In the genomic region with DNA sequence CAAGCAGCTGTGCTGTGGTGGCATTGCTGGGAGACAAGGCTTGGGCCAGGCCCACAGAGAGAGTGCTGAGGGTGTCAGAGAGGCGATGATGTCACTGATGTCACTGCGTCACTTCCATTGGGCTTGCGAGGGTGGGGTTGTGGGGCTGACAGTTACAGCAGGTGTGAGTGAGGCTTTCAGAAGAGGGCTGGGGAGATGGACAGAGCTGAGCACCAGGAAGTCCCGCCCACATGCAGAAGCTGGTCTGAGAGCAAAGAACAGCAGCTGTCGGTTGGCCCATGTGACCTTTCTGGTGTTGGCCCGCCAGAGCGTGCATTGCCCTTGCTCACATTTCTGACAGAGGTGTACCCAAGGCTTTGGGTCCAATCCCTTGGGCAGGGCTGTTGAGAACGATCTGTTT, we compare ENCODE assay signal across 11 mouse cellular contexts. TPM values are rescaled to one million over a fixed set of nuclear protein-coding genes. Genes with fewer than 3 reads are reported as not detected.
DNase-seq lines count a peak whose midpoint lies in the region; ATAC-seq and TF ChIP-seq lines count a peak whose summit lies in the region.
"Had no signal": no experiment of that assay in that cellular context is flagged by ENCODE, and none has a peak within 500 bp of the region (broad histone marks: within the 10 kb centered on the region; RNA-seq: fewer than 3 reads in every experiment).

No protein-coding gene starts in this region.

- H3K27ac ChIP-seq in forebrain, embryonic 11.5 days (ENCODE audit: low read depth, low read length) = no peak overlapping the region
- no peak overlapping the region for H3K27ac ChIP-seq in forebrain, embryonic 16.5 days (ENCODE audit: low read length)
- peak overlapping the region; percentile 39; the same call in 1 of the 2 replicates for H3K27ac ChIP-seq in liver, postnatal 0 days (ENCODE audit: low read depth)

- TF ChIP-seq EP300 in liver, postnatal 0 days (IDR thresholded peaks at IDR 0.05; ENCODE audit: low read depth) = no peak

- ATAC-seq in forebrain, embryonic 11.5 days (replicated peaks; ENCODE audit: low FRiP score) = peak; percentile 44
- ATAC-seq in forebrain, embryonic 16.5 days = no peak
- ATAC-seq in liver, postnatal 0 days = peak; percentile 18

- no peaks in the 10 kb centered on the region for H3K27me3 ChIP-seq in forebrain, embryonic 11.5 days (ENCODE audit: control insufficient read depth, insufficient read depth, low read length)
- H3K27me3 ChIP-seq in forebrain, embryonic 16.5 days (replicated peaks; ENCODE audit: control insufficient read depth, insufficient read depth, low read length) = no peaks in the 10 kb centered on the region
- H3K27me3 ChIP-seq in liver, postnatal 0 days (ENCODE audit: insufficient read depth, low read length) = no peaks in the 10 kb centered on the region

- no peak for TF ChIP-seq CTCF in liver, postnatal 0 days (IDR thresholded peaks at IDR 0.05; ENCODE audit: low read depth)

- no peak overlapping the region for H3K4me3 ChIP-seq in forebrain, embryonic 11.5 days (ENCODE audit: low read depth, low read length)
- H3K4me3 ChIP-seq in forebrain, embryonic 16.5 days (replicated peaks; ENCODE audit: low read length) = no peak overlapping the region
- H3K4me3 ChIP-seq in liver, postnatal 0 days (ENCODE audit: low read depth, low read length) = no peak overlapping the region

- no peaks in the 10 kb centered on the region for H3K9me3 ChIP-seq in forebrain, embryonic 11.5 days (ENCODE audit: control insufficient read depth, low read length)
- no peaks in the 10 kb centered on the region for H3K9me3 ChIP-seq in forebrain, embryonic 16.5 days (ENCODE audit: control insufficient read depth, low read length)
- H3K9me3 ChIP-seq in liver, postnatal 0 days (ENCODE audit: low read length) = no peaks in the 10 kb centered on the region

- no peak overlapping the region for H3K9ac ChIP-seq in forebrain, embryonic 11.5 days (ENCODE audit: low read length)
- no peak overlapping the region for H3K9ac ChIP-seq in forebrain, embryonic 16.5 days (replicated peaks; ENCODE audit: low read depth, low read length)
- H3K9ac ChIP-seq in liver, postnatal 0 days (replicated peaks) = no peak overlapping the region

- 78% methylated on average over 8 of the region's 8 CpGs for WGBS in forebrain, embryonic 11.5 days
- WGBS in forebrain, embryonic 16.5 days = 81% methylated on average over 8 of the region's 8 CpGs
- 54% methylated on average over 8 of the region's 8 CpGs for WGBS in liver, postnatal 0 days (ENCODE audit: insufficient replicate concordance)

- DNase-seq in forebrain, embryonic 11.5 days (ENCODE audit: low spot score) = no peak
- DNase-seq in retina, postnatal 1 day = peak; percentile 23
- no peak for DNase-seq in retina, embryonic 14.5 days (ENCODE audit: low spot score)
- peak; percentile 46 for DNase-seq in liver, postnatal 0 days
- peak; percentile 27 for DNase-seq in yolk sac, embryonic 10.5 days (ENCODE audit: low spot score)
- DNase-seq in urinary bladder, adult 18-20 months (ENCODE audit: low spot score in 2 of 2) = no peak
- DNase-seq in layer of hippocampus, adult 11-12 months (ENCODE audit: low spot score) = no peak
- DNase-seq: B cell, adult 2 months; cerebellum, adult 2 months; right cerebral cortex, postnatal 4 days had no signal

- no peak overlapping the region for H3K4me2 ChIP-seq in forebrain, embryonic 11.5 days (ENCODE audit: low read depth, low read length, severe bottlenecking)
- H3K4me2 ChIP-seq in forebrain, embryonic 16.5 days (ENCODE audit: low read length) = no peak overlapping the region
- 0 out of 2 replicates have a peak overlapping the region, but pooled peaks have one; percentile 22 for H3K4me2 ChIP-seq in liver, postnatal 0 days (ENCODE audit: low read depth, low read length)

- H3K4me1 ChIP-seq in forebrain, embryonic 11.5 days (replicated peaks; ENCODE audit: control insufficient read depth, insufficient read depth, low read length) = 0 out of 2 replicates have a peak, but pooled peaks cover 2% of the 10 kb centered on the region
- peaks cover 3% of the 10 kb centered on the region; the same call in 1 of the 2 replicates for H3K4me1 ChIP-seq in forebrain, embryonic 16.5 days (replicated peaks; ENCODE audit: control insufficient read depth, insufficient read depth, low read length)
- H3K4me1 ChIP-seq in liver, postnatal 0 days (ENCODE audit: insufficient read depth) = peaks cover 46% of the 10 kb centered on the region

- no peaks in the 10 kb centered on the region; the same call in 1 of the 2 replicates for H3K36me3 ChIP-seq in forebrain, embryonic 11.5 days (ENCODE audit: control insufficient read depth, insufficient read depth, low read length)
- no peaks in the 10 kb centered on the region for H3K36me3 ChIP-seq in forebrain, embryonic 16.5 days (ENCODE audit: control insufficient read depth, insufficient read depth)
- H3K36me3 ChIP-seq in liver, postnatal 0 days (replicated peaks; ENCODE audit: insufficient read depth, low read length) = peaks cover 11% of the 10 kb centered on the region

RNA-seq across cellular contexts. Expression of gene Rbm19, which starts 23.0 kb away (rescaled TPM):
- 24.6 and 28.2 TPM in 2 replicates for polyA plus RNA-seq in forebrain, embryonic 11.5 days (2014; fragmentation: Nextera tagmentation; extraction: Ambion mirVana)
- polyA plus RNA-seq in forebrain, embryonic 16.5 days (2015; fragmentation: Nextera tagmentation; extraction: Ambion mirVana) = 16.4 and 16.9 TPM in 2 replicates
- polyA plus RNA-seq in liver, postnatal 0 days (2015; fragmentation: Nextera tagmentation; extraction: Ambion mirVana) = 6.8 and 6.9 TPM in 2 replicates

Comparison
In these comparisons a context has a peak if more than half of its experiments do, and no peak if none do; other contexts are left out.
1. DNase-seq: peak in retina, postnatal 1 day (single experiment), liver, postnatal 0 days (single experiment) and yolk sac, embryonic 10.5 days (single experiment); none in forebrain, embryonic 11.5 days (single experiment), retina, embryonic 14.5 days (single experiment), urinary bladder, adult 18-20 months (0 of 2) and layer of hippocampus, adult 11-12 months (single experiment).